Mouse (Mus musculus) cerebellum, postnatal 10 days (tissue): ENCODE results near the gene Pld1.
A peak's percentile ranks its signal among the peaks of the same experiment; 100 is the strongest.

Experiments used
- DNase-seq, 2 experiments: peaks; one replicate each; pipeline ENCODE4 v3.0.0; 2021; ENCODE audit warnings: mixed read lengths in 2 of 2

Pld1 gene

GRCm38 (mm10) chr3:28060713-28061112, 122.2 kb downstream of the Pld1 start:
- DNase-seq = no peak

GRCm38 (mm10) chr3:28061155-28061554, 122.7 kb downstream of the Pld1 start:
- no peak for DNase-seq

GRCm38 (mm10) chr3:28079211-28079610, 140.7 kb downstream of the Pld1 start:
- DNase-seq = no peak

GRCm38 (mm10) chr3:28080116-28080515, 141.6 kb downstream of the Pld1 start:
- DNase-seq = peak; percentile 61 to 67

GRCm38 (mm10) chr3:28081012-28081411, 142.5 kb downstream of the Pld1 start:
- DNase-seq = no peak

- no peak for DNase-seq
These were observed 144.7 kb downstream of the Pld1 start for GRCm38 (mm10) chr3:28083218-28083617.

- DNase-seq = no peak
These were observed 145.8 kb downstream of the Pld1 start for GRCm38 (mm10) chr3:28084281-28084680.

- DNase-seq = no peak
These were observed 152.8 kb downstream of the Pld1 start for GRCm38 (mm10) chr3:28091296-28091695.

GRCm38 (mm10) chr3:28091741-28092140, 153.2 kb downstream of the Pld1 start:
- no peak for DNase-seq

- DNase-seq = no peak
These were observed 155.3 kb downstream of the Pld1 start for GRCm38 (mm10) chr3:28093684-28094302.

GRCm38 (mm10) chr3:28095451-28095850, 157.0 kb downstream of the Pld1 start:
- no peak for DNase-seq

GRCm38 (mm10) chr3:28099175-28099574, 160.7 kb downstream of the Pld1 start:
- no peak for DNase-seq

GRCm38 (mm10) chr3:28104992-28105391, 166.5 kb downstream of the Pld1 start:
- DNase-seq = no peak

- DNase-seq = peak; percentile 65 to 77
These were observed 169.0 kb downstream of the Pld1 start for GRCm38 (mm10) chr3:28107446-28108004.

GRCm38 (mm10) chr3:28111516-28111915, 173.0 kb downstream of the Pld1 start:
- DNase-seq = no peak

- DNase-seq = no peak
These were observed 175.4 kb downstream of the Pld1 start for GRCm38 (mm10) chr3:28113881-28114280.

- no peak for DNase-seq
These were observed 203.2 kb downstream of the Pld1 start for GRCm38 (mm10) chr3:28141716-28142115.

- no peak for DNase-seq
These were observed 203.6 kb downstream of the Pld1 start for GRCm38 (mm10) chr3:28142121-28142520.

GRCm38 (mm10) chr3:28144676-28145075, 206.2 kb downstream of the Pld1 start:
- peak; percentile 77 to 80 for DNase-seq

GRCm38 (mm10) chr3:28145461-28145860, 207.0 kb downstream of the Pld1 start:
- no peak for DNase-seq

GRCm38 (mm10) chr3:28149656-28150256, 211.3 kb downstream of the Pld1 start:
- DNase-seq = no peak

GRCm38 (mm10) chr3:28158006-28158405, 219.5 kb downstream of the Pld1 start:
- DNase-seq = no peak

- DNase-seq = no peak
These were observed 220.4 kb downstream of the Pld1 start for GRCm38 (mm10) chr3:28158916-28159315.

- DNase-seq = no peak
These were observed 223.9 kb downstream of the Pld1 start for GRCm38 (mm10) chr3:28162346-28162745.

- DNase-seq = no peak
These were observed 226.2 kb downstream of the Pld1 start for GRCm38 (mm10) chr3:28164678-28165077.
